Mouse (Mus musculus): ENCODE measurements around the gene Mzt1.

- TF ChIP-seq POLR2A (IDR thresholded peaks at IDR 0.05; ENCODE audit: insufficient read length, low read depth): no peak
- TF ChIP-seq TCF12 (IDR thresholded peaks at IDR 0.05; ENCODE audit: insufficient read depth, poor library complexity, severe bottlenecking): no peak
- no peak for TF ChIP-seq REST (IDR thresholded peaks at IDR 0.05; ENCODE audit: insufficient read depth, insufficient read length)
- no peak for TF ChIP-seq USF1 (IDR thresholded peaks at IDR 0.05; ENCODE audit: low read depth)
- no peak for TF ChIP-seq MAX (IDR thresholded peaks at IDR 0.05; ENCODE audit: low read depth)
- no peak for TF ChIP-seq MYOG (IDR thresholded peaks at IDR 0.05; ENCODE audit: control insufficient read depth in 1 of 3, insufficient read depth in 1 of 3, insufficient read length in 2 of 3, low read depth in 2 of 3)
- TF ChIP-seq POLR2AphosphoS2 (IDR thresholded peaks at IDR 0.05; ENCODE audit: insufficient read length, low read depth): no peak
- TF ChIP-seq E2F4 (IDR thresholded peaks at IDR 0.05; ENCODE audit: insufficient read depth): no peak
- no peak for TF ChIP-seq MYOD1 (IDR thresholded peaks at IDR 0.05; ENCODE audit: control insufficient read depth in 1 of 3, insufficient read length in 2 of 3, low read depth in 2 of 3)
- no peak for TF ChIP-seq SRF (IDR thresholded peaks at IDR 0.05; ENCODE audit: control insufficient read depth, insufficient read length, low read depth)
- no peak for TF ChIP-seq CEBPB (IDR thresholded peaks at IDR 0.05; ENCODE audit: insufficient read depth, poor library complexity, severe bottlenecking)
These were observed 4.5 kb downstream of the Mzt1 start for GRCm38 (mm10) chr14:99041416-99041815.

Data from myocyte (in vitro differentiated cells).